Mouse (Mus musculus): ENCODE data around the gene Necab3. TPM values are rescaled to one million over a fixed set of nuclear protein-coding genes. Genes with fewer than 3 reads are reported as not detected.

Gene Necab3
- total RNA-seq, 2 experiments from 2014 or later: 69.4 to 81.9 TPM

DNA sequence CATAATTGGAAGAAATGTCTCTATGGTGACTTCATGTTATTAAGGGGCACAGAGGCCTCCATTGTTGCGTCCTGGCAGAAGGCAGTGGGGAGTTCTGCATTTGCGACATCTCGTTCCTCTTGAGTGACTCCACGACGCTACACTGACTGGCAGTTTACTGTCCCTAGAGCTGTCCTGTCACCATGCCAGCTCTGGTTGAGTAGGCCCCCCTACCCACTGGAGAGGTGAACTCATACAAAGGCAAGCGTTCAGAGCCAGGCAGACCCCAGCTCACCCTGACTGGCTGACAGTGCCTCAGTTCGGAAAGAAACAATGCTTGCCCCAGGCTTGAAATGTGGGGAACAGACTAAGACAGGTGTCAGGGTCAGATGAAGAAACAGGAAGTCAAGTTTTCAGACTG lies 15.6 kb upstream of the Necab3 start:
- no peak for DNase-seq (ENCODE audit: low spot score in 2 of 2)

DNA sequence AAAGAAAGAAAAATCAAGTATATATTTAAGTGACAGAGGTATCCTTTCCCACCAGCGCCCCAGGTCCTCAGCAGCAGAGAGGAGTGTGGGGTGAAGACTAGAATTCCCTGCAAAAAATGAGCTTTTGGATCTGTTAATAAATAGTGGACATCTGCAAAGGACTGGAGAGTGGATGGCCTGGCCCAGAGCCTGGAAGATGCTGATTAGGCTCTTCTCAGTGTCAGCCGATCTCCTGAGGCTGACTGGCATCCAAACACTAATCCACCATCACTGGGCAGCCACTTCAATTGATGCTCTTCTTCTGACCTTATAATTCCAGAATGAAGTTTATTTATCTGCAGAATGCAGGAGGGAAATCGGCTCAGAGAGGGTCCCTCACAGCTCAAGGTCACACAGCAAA lies 14.3 kb upstream of the Necab3 start:
- DNase-seq (ENCODE audit: low spot score in 2 of 2): no peak

DNA sequence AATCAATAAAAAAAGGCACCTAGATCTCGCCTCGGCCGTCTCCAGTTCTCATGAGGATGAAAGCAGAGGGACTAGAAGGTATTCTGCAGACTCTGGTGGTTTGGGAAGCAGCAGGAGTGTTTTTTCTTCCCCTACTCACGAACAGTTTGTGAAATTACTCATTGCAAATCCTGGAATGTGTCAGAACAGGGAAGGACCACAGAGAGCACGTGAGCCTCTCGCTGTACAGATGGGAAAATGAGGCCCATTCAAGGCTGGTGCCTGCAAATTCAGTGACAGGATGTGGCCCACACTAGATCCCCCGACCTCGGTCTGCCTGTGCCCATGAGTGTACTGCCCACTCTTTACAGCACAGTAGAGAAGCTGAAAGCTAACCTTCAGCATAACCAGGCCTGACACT lies 13.3 kb upstream of the Necab3 start:
- no peak for DNase-seq (ENCODE audit: low spot score in 2 of 2)

DNA sequence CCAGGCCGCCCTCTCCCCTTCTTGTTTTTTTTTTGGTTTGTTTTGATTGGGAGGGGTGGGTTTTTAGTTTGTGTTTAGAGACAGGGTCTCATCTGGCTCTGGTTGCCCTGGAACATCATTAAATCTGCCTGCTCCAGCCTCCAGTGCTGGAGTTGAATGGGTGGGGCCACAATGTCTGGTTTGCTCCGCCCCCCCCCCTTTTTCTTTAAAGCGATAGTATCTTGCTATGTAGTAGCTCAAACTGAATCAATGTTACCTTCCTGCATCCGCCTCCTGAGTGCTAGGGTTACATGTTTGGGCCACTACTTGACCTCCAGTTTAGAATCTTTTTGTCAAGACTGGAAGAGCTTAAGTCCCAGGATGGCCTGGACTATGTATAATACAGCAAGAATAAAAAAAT lies 12.6 kb upstream of the Necab3 start:
- DNase-seq (ENCODE audit: low spot score in 2 of 2): no peak

DNA sequence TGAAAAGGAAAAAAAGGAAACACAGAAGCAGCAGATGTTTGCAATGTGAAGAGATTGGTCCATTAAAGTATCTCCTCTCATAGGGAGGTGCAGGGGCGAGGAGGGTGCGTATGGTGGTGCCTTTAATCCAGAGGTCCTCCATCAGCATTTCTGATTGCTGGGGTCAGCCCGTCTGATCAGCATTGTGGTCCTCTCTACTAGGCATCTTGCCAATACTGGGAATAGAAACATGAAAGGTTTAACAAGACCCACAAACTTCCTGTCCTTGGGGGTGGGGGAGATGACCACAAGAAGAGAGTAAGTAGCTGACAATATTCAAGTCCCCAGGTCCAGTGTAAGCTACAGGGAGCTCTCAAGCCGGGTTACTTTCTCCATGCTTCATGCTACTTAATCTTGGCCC lies 12.0 kb upstream of the Necab3 start:
- DNase-seq (ENCODE audit: low spot score in 2 of 2): no peak

DNA sequence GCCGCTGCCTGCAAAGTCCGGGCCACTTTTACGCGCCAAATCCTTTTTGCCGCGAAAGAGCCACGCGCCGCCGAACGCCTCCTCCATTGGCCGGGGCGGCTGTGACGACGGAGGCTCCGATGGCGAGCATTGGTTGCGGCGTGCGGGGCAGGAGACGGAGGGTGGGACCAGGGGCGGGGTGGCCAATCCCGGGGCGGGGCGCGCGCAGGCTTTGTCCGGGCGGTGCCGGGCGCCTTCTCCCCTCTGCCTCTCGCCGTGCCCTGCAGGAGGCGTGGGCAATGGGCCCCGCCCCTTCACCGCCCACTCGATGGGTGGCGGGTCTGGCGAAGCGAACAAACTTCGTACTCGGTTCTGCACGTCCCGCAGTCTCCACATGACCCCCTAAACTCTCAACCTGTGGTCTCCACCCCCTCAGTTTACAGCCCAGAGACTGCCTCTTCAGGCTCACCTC lies 11.2 kb upstream of the Necab3 start, which contains the start of gene E2f1:
TSS of gene E2f1 (minus strand) at position 57 of the 451 bp plus-strand sequence.
- peak; percentile 93 to 96 for DNase-seq (ENCODE audit: low spot score in 2 of 2)

DNA sequence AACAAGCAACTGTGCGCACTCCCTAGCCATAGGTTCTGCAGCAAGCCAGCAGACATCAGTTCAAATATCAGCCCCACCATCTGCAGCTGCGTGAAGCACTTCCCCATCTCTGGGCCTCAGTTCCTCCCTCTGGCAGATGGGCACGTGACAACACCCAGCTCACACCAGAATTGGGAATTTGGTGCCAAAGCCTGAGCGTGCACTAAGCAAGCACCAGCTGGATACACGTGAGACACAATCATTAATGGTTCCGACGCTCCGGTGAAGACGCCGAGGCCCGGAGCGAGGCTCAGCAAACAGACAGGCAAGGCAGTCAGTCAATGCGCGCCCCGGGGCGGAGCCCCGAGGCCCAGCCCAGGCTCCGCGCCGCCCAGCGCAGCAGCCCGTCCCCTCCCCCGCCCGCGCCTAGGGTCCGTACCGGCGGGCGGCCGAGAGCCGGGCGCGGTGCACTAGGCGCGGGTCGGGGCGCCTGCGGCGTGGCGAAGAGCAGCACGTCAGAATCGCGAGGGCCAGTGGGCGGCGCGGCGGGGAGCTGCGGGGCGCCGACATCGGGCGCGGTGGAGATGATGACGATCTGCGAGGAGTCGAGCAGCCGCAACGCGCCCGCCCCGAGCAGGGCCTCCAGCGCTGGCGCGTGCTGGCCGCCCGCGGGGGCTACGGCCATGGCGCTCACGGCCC lies 10.5 kb upstream of the Necab3 start:
- peak; percentile 39 to 69 for DNase-seq (ENCODE audit: low spot score in 2 of 2)

DNA sequence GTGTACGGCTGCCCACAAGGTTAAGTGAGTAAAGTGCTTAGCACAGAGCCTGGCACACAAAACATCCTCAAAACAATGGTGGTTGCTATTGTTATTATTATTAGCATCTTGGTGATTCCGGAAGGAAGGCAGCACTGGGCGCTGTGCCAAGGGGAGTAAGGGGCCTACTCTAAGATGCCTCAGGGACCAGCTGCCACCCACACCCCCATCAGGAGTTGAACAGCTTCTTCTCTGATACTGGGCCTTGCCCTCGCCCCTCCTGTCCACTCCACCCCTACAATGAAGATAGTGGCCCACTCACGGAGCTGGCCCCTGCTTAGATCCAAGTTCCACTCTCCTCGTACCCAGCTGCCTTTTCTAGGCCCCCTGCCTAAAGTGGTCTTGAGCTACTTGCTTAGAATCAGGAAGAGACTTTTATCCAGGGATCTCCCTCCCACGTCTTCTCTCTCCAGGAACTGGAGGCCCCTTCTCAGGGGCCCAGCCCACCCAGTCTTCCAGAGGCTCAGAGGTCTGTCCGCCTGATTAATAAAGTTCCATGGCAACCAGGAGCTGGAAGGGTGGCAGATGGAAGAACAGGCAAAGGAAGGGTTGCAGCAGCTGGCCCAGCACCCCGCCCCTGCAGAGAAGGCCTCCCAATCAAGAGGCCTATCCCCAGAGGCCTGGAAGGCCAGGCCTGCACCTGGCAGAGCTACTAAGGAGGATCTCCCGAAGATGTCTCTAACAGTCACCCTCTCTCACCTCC lies 9.8 kb upstream of the Necab3 start:
- DNase-seq (ENCODE audit: low spot score in 2 of 2): no peak

DNA sequence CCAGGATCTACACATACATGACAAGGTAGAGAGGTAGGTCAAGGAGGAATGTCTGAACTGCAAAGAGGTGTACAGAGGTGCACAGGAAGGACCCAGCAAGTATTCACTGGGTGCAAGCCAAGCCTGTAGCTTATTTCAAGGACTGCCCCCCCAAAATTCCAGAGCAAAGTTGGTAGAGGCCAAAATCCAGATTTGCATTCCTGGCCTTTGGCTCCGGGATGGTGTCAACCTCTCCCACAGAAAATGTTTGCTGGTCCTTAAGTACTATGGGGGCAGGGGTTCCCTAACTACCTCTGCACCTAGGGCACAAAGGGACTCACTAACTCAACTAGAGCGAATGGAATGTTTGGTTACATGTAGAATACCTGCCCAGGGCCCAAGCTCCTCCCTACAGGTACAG lies 9.1 kb upstream of the Necab3 start:
- DNase-seq (ENCODE audit: low spot score in 2 of 2): no peak

DNA sequence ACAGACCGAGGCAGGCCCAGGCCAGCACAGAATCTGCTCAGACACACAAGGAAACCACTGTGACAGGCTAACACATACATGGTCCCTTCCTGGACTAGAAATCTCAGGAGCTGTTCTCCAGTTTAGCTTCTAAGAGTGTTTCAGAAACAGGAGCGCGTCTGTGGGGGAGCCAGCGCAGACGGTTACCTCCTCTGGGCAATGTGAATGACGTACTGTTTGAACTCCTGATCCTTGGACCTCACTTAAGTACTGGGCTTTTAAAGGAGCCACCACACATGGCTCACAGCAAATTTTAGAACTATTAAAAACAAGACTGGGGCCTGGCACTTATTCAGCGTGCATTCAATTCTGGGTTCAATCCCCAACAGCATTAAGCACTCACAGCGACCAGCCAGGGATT lies 8.0 kb upstream of the Necab3 start:
- no peak for DNase-seq (ENCODE audit: low spot score in 2 of 2)

DNA sequence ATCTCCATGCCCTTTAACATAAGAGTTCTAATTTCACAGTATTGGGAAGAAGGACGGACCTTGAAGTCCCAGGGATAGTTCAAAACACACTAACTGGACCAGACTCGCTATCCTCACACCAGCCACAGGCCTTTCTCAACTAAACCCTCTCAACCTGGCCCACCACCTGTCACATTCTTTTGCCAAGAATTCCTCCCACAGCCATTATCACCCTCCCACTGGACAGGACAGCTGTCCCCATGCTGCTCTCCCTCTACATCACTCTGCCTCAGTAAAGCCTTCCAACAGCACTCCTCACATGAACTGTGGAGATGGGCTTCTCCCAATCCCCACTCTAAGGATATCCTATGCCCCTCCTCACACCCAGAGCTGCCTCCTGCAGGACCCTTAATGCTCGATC lies 6.9 kb upstream of the Necab3 start:
- DNase-seq (ENCODE audit: low spot score in 2 of 2): peak; percentile 37 to 69

DNA sequence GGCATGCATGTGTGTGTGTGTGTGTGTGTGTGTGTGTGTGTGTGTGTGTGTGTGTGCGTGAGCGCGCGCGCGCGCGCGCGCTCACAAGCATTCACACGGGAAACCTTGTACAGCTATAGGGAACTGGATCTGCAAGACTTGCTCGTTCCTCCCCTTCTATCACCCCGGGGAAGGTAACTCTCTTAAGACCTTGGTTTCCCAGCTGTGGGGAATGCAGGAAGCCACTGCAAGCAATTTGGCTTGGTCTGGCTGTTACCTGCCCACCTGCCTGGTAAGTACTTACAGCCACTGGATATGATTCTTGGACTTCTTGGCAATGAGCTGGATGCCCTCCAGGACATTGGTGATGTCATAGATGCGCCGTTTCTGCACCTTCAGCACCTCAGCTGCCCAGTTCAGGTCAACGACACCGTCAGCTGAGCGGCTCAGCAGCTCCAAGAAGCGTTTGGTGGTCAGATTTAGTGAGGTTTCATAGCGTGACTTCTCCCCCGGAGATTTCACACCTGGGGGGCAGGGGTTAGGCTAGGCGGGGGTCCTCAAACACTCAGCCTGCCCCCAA lies 5.0 kb upstream of the Necab3 start:
- DNase-seq (ENCODE audit: low spot score in 2 of 2): no peak

DNA sequence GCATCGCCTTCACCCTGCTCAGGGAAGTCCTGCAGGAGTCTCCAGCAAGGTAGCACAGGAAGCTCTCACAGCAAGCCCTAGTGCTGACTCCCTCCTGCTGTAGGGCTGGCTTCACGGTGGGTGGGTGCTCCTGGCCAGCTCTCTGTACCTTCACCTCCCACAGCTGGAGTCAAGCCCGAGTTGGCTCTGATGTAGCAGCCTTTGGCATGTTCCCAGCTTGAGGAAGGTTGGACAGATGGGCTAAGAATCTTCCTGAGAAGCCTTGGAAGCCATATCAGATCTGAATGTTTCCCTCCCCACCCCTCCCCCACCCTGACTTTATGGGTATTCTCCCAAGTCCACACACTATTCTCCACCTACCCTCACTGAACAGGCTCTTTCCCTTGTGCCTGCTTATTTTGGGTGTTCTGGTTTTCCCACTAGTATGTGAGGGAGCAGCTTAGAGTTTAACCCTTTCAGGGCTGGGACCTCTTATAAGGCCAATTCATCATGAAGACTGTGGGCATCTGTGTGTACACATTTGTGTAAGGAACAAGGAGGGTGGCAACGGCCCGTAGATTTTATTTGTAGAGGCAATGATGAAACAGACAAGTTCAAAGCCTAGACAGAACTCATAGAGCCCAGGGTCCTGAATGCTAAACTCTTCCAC lies 1.4 kb downstream of the Necab3 start:
- peak in 1 of 2 experiments; percentile 26 for DNase-seq (ENCODE audit: low spot score in 2 of 2)

DNA sequence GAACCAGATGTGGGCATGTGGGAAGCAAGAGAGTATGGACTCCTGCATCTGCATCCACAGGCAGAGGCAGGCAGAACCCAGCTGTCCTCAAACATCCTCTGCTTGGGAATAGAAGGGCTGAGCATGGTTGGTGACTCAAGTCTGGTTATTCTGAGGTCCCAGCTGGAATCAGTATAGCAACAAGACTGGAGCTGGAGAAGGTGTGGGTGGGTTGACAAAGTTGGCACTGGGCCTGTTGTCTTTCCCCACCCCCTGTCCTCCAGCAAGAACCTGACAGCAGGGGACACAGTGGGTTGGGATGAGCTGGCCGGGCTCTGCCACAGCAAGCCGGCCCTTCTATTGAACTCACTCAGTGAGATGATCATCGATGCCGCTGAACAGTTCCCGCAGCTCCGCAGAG lies 3.5 kb downstream of the Necab3 start:
- peak; percentile 69 to 71 for DNase-seq (ENCODE audit: low spot score in 2 of 2)

DNA sequence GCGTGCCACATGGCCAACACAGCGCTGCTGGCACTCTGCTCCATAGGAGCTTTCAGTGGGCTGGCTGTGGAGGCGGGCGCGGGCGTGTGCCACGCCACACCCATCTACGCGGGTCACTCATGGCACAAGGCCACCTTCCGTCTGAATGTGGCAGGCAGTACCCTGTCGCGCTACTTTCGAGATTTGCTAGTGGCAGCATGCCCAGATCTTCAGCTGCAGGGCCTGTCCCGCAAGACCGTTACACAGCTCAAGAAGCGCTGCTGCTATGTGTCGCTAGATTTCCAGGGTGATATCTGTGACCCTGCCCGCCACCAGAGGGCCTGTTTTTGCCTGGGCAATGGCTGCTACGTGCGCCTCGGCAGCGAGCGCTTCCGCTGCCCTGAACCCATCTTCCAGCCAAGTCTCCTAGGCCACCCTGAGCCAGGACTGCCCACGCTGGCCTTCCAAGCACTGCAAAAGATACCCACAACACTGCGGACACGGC lies 6.2 kb downstream of the Necab3 start:
- peak; percentile 64 to 68 for DNase-seq (ENCODE audit: low spot score in 2 of 2)

DNA sequence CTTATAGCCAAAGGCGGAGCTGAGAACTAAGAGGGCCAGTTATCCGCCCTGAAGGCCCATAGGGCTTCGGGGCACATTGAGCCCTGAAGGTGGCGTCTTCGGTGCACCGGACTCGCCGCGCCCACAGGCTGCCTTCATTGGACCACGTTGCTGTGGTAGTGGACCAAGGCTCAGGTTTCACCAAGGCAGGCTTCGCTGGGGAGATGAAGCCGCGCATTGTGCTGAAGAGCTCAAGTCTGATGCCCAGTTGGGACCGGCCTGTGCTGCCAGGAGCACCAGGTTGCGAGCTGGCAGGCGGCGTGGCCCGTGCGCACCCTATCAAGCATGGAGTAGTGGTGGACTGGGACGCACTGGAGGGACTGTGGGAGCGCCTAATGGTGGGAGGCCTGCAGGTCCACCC lies 6.8 kb downstream of the Necab3 start:
- no peak for DNase-seq (ENCODE audit: low spot score in 2 of 2)

DNA sequence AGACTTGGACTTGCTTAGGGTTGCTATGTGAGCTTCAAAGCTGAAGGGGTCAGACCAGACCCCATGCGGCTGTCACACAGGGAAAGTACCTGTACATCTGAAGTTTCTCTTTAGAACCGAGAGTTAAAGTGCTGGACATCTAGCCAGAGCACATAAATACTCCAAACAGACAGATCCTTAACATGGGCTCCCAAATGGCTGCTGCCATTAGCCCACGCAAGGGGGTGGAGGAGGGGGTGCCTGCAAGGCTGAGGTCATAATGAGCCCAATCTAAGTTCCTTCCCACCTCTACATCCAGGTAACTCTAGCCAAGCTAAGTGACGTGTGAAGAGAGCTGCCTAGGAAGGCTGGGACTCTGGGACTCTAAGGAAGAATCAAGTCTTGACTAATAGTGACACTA lies 7.2 kb downstream of the Necab3 start, which contains the start of gene Actl10:
TSS of gene Actl10 (plus strand) at position 301 of the 400 bp plus-strand sequence.
- no peak for DNase-seq (ENCODE audit: low spot score in 2 of 2)

DNA sequence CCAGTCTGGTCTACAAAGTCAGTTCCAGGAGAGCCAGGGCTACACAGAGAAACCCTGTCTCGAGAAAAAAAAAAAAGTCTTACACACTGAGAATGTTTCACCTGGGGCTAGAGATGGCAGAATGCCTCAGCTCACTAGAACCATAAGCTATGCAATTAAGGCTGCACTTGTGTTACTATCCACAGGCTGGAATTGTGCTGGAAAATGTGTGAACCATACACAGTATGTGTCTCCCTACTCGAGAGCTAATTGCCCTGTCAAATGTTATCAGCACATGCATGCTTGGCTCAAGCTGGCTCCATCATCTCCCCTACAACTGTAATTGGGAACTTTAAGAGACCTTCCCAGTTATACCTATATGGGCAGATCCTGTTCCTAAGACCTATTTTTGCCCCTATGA lies 7.8 kb downstream of the Necab3 start:
- no peak for DNase-seq (ENCODE audit: low spot score in 2 of 2)

DNA sequence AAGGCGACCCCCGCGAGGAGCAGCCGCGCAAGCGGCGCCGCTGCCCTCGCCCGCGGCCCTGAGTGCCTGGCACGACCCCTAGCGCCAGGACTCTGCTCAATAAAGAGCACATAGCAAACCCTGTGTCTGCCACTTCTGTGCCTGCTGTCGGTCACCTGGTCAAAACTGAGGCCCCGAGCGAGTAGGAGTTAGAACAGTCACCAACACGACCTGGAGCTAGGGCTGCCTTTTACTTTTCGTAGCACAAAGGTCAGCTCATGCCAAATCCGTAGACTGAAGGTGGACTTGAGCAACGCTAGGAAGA lies 8.9 kb downstream of the Necab3 start:
- DNase-seq (ENCODE audit: low spot score in 2 of 2): no peak

DNA sequence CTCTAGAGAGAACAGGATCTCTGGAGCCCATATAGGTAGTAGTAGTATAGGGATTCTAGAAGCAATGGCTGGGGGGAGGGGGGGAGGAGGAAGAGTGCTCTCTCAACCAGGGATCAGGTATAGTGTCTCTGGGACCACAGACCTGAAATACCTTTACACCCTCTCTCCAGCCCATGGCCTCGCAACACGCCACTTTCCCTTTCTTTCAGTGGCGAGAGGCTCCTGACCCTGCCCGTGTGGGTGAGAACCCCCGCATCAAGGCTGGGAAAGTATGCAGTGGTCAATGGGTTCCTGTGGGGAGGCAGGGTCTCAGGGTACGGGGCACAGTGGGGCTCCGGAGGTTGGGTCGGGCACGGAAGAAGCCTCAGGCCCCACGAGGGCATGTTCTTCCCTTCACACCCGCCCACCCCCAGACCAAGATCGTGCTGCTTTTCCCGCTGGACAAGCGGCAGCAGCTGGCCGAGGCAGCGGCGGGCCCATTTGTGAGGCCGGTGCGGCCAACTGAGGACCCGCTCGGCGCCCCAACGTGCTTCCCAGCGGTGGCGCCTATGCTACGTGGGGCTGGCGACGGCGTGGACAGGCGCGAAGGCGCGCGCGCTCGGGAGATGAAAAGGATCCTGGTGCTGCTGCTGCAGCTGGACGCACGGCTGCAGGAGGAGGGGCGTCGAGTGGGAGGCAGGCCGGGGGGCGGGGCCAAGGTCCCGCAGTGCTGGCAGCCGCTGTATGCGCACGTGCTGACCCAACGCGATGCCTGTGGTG lies 9.4 kb downstream of the Necab3 start:
- DNase-seq (ENCODE audit: low spot score in 2 of 2): peak in 1 of 2 experiments; percentile 47

DNA sequence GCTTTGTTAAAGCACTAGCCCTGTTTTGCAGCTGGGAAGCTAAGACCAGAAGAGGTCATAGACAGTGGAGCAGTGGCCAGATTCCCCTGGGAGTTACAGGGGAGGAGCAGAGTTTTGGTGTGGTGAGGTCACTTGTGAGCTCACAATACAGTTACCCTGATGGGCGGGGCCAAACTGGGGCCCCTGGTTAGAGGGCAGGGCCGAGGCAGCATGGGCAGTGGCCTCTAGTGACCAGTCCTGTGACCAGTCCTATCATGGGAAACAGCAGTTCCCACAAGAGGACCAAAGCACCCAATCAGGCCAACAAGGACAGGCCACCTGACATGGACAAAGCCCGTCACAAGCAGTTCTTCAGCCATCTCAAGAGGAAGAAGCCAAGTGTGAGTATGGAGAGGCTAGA lies 10.0 kb downstream of the Necab3 start:
- no peak for DNase-seq (ENCODE audit: low spot score in 2 of 2)

All from left cerebral cortex, adult 18-20 months (tissue).